Mouse (Mus musculus) gastrocnemius, adult 8-10 months (tissue): ENCODE measurements around the gene Stat4. TPM values are rescaled to one million over a fixed set of nuclear protein-coding genes. Genes with fewer than 3 reads are reported as not detected.

Experiments
- DNase-seq, 2 experiments: peaks; one replicate each; pipeline ENCODE4 v3.0.0; 2022; ENCODE audit warnings: low spot score in 2 of 2
- total RNA-seq, 4 experiments: library from RNA; stranded (reverse); gene quantifications; 2 replicates each; pipeline ENCODE4 v1.2.4; 2022

Stat4 gene
- total RNA-seq, 4 experiments from 2014 or later, result not detected

DNA sequence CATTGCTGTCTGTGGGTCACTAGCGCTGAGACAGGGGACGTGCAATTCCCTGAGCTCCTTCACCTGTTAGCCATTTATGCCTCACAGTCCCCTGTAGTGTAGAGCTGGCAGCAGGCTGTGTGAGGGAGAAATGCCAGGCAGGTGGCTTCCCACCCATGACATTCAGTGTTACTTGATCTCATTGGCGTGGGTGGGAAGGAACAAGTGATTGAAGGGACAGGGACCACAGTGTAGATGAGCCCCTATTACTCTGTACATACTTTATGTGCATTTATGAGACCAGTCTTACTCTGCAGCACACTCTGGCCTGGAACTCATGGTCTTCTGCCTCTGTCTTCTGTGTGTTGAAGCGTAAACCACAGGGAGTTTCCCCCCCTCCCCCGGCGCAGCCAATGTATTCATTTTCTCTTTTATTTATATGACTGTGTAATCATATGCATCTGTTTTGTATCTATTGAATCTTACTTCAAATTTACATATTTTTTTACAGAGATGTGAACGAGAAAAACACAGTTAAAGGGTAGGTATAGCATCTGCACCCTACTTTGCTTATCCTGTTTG lies 156.7 kb downstream of the Stat4 start:
- DNase-seq, result no peak

DNA sequence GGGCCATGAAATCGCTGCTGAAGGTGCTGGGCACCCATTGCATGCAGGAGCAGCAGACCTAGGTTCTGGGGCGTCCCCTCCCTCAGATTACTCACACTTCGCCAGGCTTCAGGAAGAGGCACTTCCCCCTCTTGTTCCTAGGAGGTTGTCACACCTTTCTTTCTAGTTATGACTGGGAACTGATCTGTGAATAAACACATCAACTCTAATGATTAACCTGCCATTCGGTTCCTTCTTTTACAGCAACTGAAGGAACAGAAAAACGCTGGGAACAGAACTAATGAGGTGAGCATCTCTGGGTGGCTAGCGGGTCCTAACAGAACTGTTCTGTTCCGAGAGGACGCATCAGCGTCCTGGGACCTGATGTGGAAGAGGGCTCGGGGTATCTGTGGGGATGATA lies 158.0 kb downstream of the Stat4 start:
- no peak for DNase-seq

DNA sequence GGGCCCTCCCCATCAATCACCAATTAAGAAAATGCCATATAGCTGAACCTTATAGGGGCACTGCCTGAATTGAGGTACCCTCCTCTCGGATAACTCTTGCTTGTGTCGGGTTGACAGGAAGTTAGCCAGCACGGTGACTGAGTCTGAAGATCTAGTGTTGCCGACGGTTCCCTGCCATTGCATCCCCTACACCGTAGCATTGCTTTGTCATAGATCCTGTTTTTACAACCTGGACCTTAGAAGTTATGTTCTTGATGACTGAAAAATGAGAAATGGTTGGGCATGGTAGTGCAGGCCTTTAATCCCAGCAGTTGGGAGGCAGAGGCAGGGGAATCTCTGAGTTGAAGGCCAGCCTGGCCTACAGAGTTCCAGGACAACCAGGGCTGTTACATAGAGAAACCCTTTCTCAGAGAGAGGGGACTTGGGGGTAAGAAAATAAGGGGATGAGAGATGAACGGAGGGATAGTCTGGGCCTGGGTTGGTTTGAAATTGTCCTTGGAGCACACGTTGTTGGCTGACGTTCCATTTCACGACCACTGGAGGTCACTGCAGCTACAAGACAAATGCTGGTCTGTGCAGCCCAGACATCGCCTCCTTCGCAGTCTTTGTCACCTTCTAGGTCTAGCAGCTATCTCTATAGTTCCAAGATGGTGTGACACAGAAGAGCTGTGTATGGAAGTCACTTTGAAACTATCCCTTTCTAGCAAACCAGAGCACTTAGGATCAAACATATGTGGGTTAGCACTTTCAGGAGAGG lies 159.4 kb downstream of the Stat4 start:
- no peak for DNase-seq

DNA sequence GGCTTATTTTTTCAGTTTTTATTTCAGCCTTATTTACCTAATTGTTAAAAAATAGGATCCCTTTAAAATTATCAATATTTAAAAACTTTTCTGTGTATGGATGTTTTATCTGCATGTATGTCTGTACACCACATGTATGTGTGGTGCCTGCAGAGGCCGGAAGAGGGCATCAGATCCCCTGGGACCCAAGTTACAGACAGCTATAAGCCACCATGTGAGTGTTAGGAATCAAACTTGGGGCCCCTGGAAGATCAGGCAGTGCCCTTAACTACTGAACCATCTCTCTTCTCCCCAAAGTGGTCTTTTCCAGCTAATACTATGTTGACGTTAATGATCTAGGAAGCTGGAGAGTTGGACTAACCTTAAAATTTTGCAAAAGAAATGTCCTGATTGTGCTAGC lies 160.5 kb downstream of the Stat4 start:
- no peak for DNase-seq

DNA sequence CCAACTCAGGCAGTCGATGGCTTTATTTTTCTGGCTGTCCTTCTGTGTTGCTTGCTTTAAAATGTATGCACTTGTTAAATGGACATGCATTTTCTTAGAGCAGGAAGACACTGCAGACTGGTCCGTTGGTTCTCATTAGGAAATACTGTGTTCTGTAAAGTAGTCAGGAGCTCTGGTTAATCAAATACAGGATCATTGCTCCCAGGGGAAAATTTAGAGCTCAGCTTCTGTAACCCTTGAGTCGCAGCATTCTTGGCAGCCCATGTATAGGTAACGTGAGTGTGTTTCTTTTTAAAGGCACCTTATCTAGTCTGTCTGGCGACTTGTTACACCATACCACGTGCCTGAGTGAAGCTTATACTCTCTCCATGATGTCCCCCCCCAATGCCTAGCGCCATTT lies 161.2 kb downstream of the Stat4 start:
- no peak for DNase-seq

DNA sequence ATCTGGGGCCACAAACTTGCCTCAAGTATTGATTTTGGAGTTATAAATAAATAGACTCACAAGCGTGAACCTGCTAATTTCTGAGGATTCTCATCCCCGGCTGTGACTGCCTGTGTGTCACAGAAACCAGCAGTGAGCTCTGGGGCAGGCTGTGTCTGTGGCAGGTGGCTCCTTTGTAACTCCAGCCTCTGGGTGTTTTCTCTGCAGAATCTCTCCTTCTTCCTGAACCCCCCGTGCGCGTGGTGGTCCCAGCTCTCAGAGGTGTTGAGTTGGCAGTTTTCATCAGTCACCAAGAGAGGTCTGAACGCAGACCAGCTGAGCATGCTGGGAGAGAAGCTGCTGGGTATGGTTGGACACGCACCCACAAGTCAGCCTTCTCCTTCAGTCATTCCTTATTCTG lies 161.7 kb downstream of the Stat4 start:
- no peak for DNase-seq

DNA sequence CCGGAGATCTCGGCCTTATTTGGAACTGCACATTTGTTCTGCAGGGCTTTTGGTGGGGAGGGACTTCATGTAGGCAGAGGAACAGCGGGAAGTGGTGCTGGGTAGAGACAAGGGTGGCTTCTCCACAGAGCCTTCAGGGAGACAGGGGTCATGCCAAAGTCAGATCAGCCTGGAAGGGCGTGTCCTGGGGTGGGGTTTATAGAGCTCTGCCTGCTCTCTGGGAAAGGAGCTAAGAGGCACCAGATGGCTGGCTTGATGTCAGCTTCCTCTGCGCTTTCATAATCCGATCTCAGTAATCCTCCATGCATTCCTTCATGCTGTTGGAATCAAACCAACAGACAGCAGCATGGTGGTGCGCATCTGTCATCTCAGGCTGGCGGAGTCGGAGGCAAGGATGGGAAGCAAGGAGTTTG lies 163.0 kb downstream of the Stat4 start:
- peak; percentile 41 to 64 for DNase-seq

DNA sequence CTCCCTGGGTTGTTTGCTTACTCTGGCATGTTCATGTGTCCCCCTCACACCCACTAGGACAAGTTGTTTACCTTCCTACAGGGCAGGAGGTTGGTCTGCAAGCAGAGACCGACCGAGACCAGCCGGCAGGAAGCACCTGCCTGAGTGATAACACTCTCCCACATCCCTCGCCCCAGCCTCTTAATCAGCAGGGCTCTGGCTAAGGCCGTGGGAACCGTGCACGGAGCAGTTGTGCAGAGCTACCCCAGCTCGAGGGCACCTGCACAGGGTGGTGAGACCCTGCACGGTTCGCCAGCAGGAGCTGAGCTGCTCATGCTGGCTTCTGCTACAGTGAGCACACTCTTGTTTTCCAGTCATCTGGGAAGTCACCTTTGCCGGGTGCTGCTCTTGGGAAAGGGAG lies 163.7 kb downstream of the Stat4 start:
- no peak for DNase-seq

DNA sequence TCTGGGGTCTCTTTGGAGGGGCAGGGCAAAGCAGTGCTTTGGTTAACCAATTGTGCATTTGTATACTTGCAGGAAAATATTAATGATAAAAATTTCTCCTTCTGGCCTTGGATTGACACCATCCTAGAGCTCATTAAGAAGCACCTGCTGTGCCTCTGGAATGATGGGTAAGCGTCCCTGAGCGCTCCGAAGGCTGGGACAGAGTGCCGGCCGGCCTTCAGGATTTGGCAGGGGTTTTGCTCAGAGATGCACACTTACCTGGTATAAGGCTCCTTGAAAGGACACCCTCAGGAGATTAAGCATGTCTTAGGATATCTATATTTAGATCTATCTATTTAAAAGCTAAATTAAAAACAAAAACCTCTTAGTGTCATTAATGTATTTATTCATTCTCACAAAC lies 164.2 kb downstream of the Stat4 start:
- no peak for DNase-seq

DNA sequence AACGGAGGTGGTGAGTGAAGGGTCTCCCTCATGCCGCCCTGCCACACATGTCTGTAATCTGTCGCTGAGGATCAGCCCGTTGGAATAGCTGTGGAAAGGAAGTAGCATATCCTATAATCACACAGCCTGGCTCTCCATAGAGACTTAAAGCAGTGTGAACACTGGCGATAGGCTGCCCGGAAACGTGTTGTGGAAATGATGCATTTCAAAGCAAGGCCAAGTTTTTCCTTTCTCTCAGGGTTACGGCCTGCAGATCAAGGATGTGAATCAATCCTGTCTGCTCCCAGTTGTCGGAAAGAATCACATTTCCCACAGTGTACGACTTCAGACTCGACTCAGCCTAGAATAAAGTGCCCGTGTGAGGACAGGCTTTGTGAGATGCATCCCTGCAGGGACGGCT lies 165.4 kb downstream of the Stat4 start:
- no peak for DNase-seq

DNA sequence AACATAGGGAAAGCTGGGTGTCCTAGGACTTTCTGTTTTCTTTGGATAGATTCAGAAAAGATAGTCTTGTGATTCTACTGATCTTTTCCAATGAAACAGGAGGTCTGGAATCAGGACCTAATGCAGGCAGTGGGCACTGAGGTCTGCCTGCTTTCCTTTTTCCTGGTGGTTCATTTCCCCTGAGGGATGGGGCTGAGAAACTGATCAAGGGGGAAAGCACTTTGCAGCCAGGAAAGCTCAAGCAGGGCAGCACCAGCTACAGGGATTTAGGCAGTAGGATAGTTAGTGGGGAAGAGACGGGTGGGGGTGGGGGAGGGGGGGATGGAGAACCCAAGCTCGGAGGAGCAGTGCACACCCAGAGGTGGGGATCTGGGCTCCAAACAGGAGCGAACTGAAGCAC lies 166.0 kb downstream of the Stat4 start:
- DNase-seq, result no peak

DNA sequence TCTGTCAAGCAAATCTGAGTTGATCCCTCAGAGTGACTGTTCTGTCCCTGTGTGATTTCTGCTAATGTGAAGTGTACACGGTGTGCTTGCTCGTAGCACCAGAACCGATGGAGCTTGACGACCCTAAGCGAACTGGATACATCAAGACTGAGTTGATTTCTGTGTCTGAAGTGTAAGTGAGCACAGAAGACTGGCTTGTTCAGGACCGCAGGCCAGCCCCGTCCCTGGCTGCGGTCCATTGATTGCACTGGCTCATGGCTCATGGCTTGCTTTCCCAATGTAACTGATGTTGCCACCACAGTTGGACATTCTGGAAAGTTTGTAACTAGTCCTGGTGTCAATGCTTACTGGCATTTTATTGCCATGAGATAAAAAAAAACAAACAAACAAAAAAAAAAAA lies 167.9 kb downstream of the Stat4 start:
- no peak for DNase-seq

DNA sequence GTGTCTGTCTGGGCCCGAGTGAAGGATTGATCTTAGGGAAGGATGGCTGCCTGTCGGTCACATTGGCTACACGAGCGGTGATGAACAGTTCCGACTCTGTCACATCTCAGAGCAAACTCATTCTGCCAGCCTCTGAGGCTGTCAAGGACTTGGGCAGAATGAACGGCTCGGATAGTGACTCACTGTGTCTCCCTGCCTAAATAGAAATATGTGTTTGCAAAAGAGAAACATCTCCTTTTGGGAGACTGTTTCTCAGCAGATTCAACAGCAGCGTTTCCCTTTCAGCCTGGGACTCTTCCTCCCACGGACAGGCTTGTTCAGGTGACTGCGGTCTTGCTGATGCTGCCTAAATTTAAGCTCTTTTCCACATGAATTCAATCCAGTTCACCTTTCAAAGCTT lies 169.4 kb downstream of the Stat4 start:
- DNase-seq, result no peak

Other genes starting within 250 kb of the Stat4 start
- 10 to 100 TPM in 1 of 4 experiments, 1 to 10 TPM in 3; 4.5 to 11.0 (median 6.0) TPM for gene Myo1b, start 71.1 kb upstream of the Stat4 start, total RNA-seq
- gene Stat1, start 132.3 kb downstream of the Stat4 start, total RNA-seq, result 10 to 100 TPM; 10.5 to 13.0 (median 11.3) TPM
- gene Gls, start 246.1 kb downstream of the Stat4 start, total RNA-seq, result 10 to 100 TPM; 72.7 to 88.6 (median 81.2) TPM